Mouse (Mus musculus) left cerebral cortex, postnatal 25 days (tissue): ENCODE measurements at regions not wholly inside any gene's neighbourhood (a gene's known extent, or its start where the extent isn't known, plus 50 kb on each side); places are given as distances from the start of the nearest gene placed in this dataset.

ENCODE experiments used
- DNase-seq, 2 experiments: peaks; one replicate each; pipeline ENCODE4 v3.0.0; 2022; ENCODE audit warnings: low spot score in 2 of 2, mixed read lengths in 1 of 2
- intact Hi-C: fragments of 180-260 bp; cut with DNase I; formaldehyde crosslinking; loops from one replicate; pipeline ENCODE4 v1.15.1; 2025

GRCm38 (mm10) chr3:53393945-53394344, 69.2 kb downstream of the Nhlrc3 start:
- intact Hi-C loops = no loop called here
- DNase-seq = no peak

- no peak for DNase-seq
- intact Hi-C loops = loop anchor here (2.0 kb wide), 1 partner anchor 39 kb away; no protein-coding TSS in a partner anchor
Observed at GRCm38 (mm10) chr3:53381704-53382581, 81.2 kb downstream of the Nhlrc3 start.

DNA sequence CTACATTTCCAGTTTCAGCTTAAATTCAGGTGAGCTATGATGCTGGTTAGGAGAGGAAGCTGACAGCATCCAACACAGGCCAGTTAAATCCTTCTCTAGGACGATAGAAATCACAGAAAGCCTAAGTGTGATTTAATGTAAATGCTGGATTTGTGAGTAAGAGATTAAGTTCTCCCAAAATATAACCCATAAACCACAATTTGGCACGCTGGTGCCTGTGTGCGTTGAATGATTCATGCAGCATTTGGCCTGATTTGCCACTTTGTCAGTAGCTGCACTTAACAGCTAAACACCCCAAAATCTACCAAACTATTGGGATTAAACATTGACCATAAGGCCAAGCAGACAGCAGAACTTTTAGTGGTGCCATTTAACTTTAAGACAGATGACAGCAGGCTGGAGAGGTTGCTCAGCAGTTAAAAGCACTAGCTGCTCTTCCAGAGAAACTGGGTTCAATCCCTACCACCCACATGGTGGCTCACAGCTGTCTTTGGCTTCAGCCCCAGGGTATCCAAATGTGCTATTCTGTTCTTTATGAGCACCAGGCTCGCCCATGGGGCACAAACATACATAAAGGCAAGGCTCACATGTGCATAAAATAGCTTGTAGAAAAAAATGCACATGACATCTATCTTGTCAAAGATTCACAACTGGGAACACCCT, 83.5 kb downstream of the Nhlrc3 start:
- peak; percentile 8 to 78 for DNase-seq
- intact Hi-C loops = loop anchor here (2.0 to 5.0 kb wide), 4 partner anchors 41 to 337 kb away; partner anchors contain the start of gene Lhfp

- intact Hi-C loops = loop anchor here (5.0 kb wide), 3 partner anchors 65 to 335 kb away; partner anchors contain the start of gene Lhfp
Observed at GRCm38 (mm10) chr3:53376864-53377447, 86.2 kb downstream of the Nhlrc3 start.

DNA sequence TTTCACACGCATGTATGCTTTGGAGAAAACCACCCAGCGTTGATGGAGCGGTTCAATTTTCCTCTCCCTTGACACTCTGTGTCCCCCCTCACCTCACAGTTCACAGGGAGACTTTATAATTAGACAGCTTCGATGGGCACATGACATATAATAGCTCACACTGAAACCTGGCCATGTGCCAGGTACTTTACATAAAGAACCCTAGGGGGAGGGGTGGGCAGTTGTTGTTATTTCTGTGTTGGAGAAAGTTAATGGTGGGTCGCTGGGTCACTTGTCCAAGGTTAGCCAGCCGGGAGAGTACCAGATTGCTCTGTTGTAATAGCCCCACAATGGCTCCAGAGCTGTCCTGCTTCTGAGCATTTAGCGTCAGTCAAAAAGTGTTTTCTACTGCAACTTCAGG, 90.2 kb downstream of the Nhlrc3 start:
- DNase-seq = no peak
- intact Hi-C loops = no loop called here

More at GRCm38 (mm10) chr3:53376864-53377447, 86.2 kb downstream of the Nhlrc3 start:
- peak; percentile 53 to 84 for DNase-seq

GRCm38 (mm10) chr3:53371910-53372309, 91.2 kb downstream of the Nhlrc3 start:
- DNase-seq = peak in 1 of 2 experiments; percentile 17
- intact Hi-C loops = no loop called here

GRCm38 (mm10) chr3:53361202-53361601, 101.9 kb downstream of the Nhlrc3 start:
- no peak for DNase-seq
- intact Hi-C loops = no loop called here

DNA sequence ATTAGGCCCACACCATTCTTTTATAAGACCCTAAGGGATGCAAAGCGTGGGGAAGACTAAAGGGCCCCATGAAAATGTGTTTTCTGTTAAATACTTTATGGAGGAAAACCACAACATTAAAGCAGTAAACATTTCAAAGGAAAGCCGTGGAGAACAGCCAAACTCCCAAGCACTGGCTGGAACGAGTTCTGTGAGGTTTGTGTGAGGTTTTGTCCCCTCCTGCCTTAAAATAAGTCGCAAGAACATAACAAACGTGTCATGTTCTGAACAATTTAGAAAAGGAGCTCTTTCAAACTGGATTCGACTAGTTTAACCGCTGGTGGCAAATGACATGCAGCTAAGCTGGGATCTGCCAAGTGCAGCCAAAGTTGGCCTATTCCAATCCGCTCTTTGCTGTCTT, 109.4 kb downstream of the Nhlrc3 start:
- no peak for DNase-seq
- intact Hi-C loops = no loop called here

GRCm38 (mm10) chr3:53353282-53353681, 109.8 kb downstream of the Nhlrc3 start:
- intact Hi-C loops = no loop called here
- DNase-seq = no peak

GRCm38 (mm10) chr3:53343638-53344037, 119.5 kb downstream of the Nhlrc3 start:
- intact Hi-C loops = no loop called here
- no peak for DNase-seq

GRCm38 (mm10) chr3:53341304-53342206, 121.6 kb downstream of the Nhlrc3 start:
- DNase-seq = no peak
- intact Hi-C loops = no loop called here

DNA sequence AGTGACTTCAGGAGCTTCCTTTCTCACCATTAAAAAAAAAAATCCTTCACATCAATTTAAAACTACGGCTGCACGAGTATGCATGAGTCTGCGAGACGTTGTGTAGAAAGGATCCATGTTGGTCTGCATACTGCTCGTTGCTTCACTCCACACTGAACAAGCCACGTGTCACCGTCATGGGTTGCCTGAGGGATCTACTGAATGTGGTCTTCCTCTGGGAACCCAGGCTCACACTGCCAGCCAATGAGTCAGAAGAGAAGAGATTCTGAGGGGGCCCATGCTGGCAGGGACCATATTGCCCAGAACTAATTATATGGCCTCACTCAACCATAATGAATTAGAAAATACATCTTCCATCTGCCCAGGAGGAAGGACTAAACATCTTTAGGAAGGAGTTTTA, 124.6 kb downstream of the Nhlrc3 start:
- intact Hi-C loops = no loop called here
- DNase-seq = no peak

DNA sequence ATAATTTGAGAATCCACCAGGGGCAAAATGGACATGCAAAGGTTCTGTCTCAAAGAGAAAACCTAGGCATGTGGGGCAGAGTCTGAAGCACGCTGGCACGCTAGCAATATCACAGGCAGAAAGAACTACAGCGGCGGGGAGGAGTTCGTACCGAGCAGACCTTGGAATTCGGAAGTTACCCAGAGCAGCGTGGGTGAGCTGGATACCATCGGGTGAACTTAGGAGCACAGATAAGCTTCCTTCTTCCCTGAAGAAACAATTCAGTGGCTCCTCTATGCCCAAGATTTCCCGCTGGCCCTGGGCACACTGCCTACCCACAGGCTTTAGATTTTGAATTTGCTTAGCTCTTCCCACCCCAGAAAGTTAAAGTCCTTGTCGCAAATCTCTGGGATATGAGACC, 129.1 kb downstream of the Nhlrc3 start:
- no peak for DNase-seq
- intact Hi-C loops = no loop called here

DNA sequence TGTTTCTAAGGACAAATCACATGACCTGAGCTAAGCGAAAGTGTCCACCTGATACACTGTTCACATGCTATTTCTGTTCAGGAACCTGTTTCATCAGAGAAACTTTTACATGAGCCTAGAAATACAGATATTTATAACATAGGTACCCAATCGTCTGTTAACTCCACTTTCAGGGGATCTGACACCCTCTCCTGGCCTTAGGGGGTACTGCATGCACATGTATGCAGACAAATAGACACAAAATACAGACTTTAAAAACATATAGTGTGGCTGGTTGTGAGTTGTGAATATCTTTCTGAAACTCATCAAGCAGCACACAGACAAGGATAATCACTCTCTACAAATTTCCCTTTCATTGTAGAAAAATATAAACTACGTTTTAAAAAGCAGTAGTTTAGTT, 133.6 kb downstream of the Nhlrc3 start:
- intact Hi-C loops = loop anchor here (5.0 kb wide), 1 partner anchor 292 kb away; no protein-coding TSS in a partner anchor
- DNase-seq = no peak

DNA sequence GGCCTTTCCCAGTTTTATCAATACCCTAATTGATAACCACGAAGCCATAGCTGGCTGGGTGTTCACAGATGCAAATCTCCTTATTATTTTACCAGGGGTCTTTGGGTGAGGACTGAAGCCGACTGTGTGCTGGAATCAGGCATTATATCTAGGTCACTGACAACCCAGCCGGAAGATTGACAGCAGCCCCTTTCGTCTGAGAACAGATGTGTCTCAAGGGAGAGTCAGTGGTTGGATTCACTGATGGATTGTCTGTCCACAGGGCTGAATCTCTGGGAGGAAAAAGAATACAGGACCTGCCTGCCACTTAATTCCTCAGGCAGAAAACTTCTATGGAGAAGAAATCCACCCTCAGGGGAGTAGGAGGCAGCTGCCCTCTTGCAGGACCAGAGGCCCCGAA, 135.7 kb downstream of the Nhlrc3 start:
- no peak for DNase-seq
- intact Hi-C loops = loop anchor here (5.0 kb wide), 1 partner anchor 290 kb away; no protein-coding TSS in a partner anchor

- intact Hi-C loops = loop anchor here (5.0 kb wide), 1 partner anchor 290 kb away; no protein-coding TSS in a partner anchor
- DNase-seq = no peak
Observed at GRCm38 (mm10) chr3:53326967-53327366, 136.2 kb downstream of the Nhlrc3 start.

- DNase-seq = peak in 1 of 2 experiments; percentile 62
- intact Hi-C loops = loop anchor here (5.0 kb wide), 1 partner anchor 288 kb away; no protein-coding TSS in a partner anchor
Observed at GRCm38 (mm10) chr3:53325080-53325479, 138.1 kb downstream of the Nhlrc3 start.

DNA sequence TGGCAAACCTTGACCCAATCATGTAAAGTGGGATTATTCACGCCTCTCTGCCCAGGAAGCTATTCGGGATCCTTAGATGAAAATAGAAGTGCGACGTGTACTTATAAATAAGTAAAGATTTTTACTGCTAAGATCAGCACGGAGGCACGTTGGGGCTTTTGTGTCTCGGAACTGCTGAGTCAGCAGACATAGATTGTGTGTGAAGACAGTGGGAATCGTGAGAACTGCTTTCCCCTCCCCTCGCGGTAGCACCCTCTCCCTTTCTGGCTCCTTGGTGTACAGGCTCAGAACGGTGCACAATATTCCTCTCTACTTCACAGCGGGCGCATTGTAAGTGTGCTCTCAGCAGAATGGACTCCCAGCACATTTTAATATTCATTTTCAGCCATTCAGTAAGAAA, 138.7 kb downstream of the Nhlrc3 start:
- DNase-seq = peak in 1 of 2 experiments; percentile 43

GRCm38 (mm10) chr3:53315449-53315848, 147.7 kb downstream of the Nhlrc3 start:
- no peak for DNase-seq
- intact Hi-C loops = no loop called here

More for the DNA sequence above, 138.7 kb downstream of the Nhlrc3 start:
- intact Hi-C loops = no loop called here
